Mouse (Mus musculus) spleen, postnatal 36 days (tissue): ENCODE results near the gene Cep164.
"Not testable (repeated sequence)": the region's sequence is repeated elsewhere in the genome, so short reads cannot be mapped to it uniquely, and the experiment has no call there.

Experiments
- DNase-seq, 2 experiments: peaks; one replicate each; pipeline ENCODE4 v3.0.0; 2022; ENCODE audit warnings: low spot score in 2 of 2, mixed read lengths in 1 of 2

Cep164 gene

GRCm38 (mm10) chr9:45828291-45828963 is at the start of gene Cep164:
TSS of gene Cep164 (minus strand) at chr9:45828691.
- DNase-seq = peak; percentile 88 to 90

- DNase-seq = peak; percentile 12 to 18
These were observed 49.4 kb upstream of the Cep164 start for GRCm38 (mm10) chr9:45877928-45878327.

DNA sequence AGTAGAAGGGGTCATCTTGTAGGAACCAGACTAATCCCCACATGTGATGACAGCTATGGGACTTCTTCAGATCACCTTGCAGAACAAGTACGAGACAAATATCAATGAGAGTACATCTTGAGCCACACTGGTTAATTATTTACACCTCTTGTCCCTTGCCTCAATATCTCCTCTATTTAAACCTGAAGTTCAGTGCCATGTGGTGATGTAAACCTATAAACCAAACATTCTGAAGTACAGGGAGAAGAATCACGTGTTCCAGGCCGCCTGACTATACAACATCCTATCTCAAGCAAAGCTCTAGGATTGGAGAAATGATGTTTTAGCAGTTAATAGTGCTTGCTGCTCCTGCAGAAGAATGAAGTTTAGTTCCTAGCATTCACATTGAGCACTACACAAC is 41.8 kb upstream of the Cep164 start:
- DNase-seq = no peak

DNA sequence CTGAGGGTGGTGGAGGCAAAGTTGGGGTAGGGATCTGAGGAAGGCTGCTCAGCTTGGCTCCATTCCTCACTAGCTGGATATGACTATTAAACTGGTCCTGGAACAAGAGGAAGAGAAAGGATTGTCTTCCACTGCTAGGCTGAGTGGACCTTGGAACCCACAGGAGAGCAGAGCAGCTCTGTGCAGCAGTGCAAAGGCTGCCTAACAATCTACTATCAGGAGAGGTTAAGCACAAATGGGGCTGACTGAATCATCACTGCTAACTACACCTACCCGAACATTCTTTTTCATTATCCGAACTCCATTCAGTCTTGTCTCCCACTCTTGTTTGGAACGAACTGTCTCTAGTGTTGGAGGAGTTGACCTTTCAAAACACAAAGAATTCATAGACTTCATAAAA is 40.7 kb upstream of the Cep164 start:
- no peak for DNase-seq

DNA sequence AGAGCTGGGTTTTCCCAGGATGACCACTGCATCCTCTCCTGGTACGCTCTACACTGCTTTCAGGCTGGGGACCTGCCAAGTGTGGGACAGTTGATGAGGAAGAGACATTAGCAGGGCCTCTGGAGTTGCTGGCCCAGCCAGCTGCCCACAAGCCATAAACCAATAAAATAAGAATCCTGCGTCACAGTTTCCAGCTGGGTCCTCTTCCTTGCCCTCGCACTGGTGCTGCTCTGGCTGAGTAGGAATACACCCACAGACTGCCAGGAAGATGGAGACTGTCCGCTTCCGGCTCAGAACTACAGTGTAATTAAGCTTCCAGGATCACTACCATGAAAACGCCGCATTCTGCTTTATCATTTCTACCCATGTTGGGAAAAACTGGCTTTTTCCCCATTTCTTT is 33.3 kb upstream of the Cep164 start:
- no peak for DNase-seq

- DNase-seq = no peak
These were observed 30.9 kb upstream of the Cep164 start for GRCm38 (mm10) chr9:45859364-45859763.

DNA sequence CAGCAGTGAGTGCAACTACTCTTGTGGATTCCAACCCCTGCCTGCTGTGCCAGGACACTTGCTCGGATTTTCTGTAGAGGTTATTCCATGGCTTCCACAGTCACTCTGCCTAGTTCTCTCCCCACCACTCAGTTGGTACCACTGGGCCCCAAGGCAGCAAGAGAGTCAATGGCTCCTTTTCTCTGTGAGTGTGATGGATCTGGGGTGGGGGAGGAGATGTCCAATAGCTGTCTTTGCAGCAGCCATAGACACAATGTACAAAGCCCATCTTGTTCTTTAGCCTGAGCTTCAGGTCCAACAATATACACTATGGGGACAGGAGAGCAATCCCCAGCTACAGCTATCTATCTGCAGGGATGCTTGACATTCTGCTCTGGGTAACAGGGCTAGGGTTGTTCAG is 25.6 kb upstream of the Cep164 start:
- no peak for DNase-seq

DNA sequence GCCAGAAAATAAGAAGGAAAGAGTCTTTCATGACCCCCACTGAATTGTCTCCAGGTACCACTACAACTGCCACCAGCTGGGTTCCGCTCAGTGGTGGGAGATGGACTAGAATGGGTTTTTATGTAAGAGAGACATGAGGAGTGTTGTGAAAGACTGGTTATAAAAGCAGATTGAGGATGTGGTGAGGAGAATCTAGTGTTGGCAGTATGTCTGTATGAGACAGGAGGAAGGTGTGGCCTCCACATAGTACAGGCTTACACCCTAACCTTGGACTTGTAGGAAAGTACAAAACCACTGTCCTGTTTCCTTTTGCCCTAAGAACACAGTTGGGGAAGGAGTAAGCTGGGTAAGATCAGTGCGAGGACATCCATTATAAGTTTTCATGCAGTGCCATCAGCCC is 25.2 kb upstream of the Cep164 start:
- no peak for DNase-seq

GRCm38 (mm10) chr9:45851776-45852175 is 23.3 kb upstream of the Cep164 start:
- no peak for DNase-seq

DNA sequence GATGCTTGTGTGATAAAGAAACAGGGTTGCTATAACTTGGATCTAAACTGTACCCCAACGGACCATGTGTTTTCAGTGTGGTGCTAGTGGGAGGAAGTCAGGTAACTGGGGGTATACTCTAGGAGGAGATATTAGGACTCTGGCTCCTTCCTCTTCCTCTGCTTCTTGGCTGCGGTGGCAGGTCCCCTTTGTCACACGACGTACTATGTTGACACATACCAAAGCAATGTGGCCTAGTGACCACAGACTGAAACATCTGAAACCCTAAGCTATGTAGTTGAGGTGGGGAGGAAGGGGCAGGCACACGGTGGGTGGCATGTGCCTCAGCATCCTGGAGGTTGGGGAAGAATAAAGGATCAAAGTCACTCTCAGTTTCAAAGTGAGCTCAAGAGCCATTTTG is 22.8 kb upstream of the Cep164 start:
- no peak for DNase-seq

GRCm38 (mm10) chr9:45850528-45851155 is 22.2 kb upstream of the Cep164 start:
- DNase-seq = no peak

DNA sequence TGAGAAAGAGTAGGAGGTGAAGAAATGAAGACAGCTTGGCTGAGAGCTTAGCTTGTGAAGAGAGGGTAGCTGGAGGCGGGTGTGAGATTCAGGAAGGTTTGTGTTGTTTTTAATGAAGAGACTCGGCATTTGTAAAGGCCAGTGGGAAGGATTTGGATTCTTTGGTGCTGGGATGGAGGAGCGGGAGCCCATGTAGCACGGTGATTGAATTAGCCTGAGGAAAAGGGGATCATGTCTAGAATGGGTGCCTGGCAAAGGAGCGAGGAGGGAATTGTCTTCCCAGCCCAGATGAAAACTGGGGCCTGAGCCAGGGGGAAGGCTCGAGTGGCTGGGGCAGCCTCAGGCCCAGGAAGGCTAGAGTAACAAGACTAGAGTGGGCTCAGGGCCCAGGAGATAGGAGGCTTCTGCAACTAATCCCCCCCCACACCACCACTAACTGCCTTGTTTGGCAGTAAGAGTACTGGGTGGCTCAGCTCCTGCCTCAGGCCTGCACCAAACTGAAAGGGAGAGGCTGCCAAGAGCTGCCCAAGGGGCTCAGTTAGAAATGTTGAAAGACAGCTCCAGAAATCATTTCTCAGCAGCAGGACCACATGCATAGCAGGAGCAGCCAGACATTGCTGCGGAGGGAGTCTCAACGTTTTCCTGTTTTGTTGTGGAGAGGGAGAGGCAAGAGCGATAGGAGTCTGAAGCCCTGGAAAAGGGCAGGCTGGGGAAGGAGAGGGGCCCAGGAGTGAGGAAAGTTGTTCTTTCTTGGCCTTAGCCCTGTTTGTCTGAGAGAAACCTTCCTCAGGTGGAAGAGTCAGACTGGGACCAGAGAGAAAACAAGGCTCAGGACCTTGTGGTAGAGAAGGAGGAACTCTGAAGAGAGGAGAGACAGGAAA is 21.3 kb upstream of the Cep164 start:
- no peak for DNase-seq

DNA sequence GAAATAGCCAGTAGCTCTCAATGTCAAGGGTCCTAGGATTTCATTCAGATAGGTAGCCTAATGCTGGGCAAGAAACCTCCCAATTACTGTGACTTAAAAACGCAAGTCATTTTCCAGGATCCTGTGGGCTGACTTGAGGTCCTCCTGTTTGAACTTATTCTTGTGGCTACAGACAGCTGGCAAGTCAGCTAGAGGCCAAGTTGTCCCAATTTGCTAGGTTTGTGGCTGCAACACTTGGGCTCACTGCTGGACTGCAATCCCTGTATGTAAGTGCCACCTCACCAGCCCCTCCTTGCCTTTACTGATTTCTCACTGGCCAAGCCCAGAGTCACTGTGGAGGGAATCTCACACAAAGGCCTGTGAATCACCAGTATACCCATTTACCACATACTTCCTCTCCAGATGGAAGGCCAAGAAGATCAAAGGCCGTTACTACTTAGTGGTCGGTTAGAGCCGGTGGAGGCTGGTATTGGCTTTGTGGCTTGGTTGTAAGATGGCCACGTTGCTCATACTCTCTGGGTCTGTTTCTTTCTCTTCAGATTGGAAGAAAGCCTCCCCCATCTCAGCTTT is 18.5 kb upstream of the Cep164 start:
- no peak for DNase-seq

- DNase-seq = not testable (repeated sequence)
These were observed 17.7 kb upstream of the Cep164 start for GRCm38 (mm10) chr9:45846176-45846575.

DNA sequence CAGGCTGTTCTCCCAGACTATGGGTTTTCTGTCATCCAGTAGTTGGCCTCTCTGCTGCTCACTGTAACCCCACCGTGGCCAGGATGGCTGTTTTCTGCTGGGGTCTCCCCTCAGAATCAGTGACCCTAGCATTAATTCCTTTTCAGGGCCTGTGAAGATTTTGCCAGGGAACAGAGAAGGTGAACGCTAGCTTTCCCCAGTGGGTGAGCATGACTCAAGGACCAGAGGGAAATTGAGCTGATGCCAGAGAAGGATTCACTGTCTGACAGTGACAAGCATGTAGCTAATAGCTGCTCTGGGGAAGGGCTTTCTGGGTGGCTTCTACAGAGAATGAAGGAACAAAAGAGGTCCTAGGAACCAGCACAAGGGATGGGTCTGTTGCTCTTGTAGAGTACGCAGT is 17.1 kb upstream of the Cep164 start:
- no peak for DNase-seq

DNA sequence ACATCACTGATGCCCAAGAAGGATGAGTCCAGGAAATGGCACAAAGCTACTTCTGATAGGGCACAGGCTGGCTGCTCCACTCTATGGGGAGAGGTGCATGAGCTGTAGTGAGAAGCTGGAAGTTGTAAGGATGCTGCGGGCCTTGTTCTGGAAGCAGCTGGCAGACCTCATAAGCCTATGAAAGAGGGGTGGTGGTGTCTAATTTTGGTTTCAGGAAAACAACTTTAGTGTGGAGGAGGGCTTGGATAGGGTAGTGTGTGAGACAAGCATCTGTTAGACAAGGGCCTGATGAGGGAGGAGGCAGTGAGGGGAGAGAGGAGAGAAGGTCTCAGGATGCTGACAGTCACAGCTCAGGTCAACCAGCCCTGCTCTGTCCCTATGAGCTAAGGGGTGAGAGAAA is 15.3 kb upstream of the Cep164 start:
- DNase-seq = no peak

GRCm38 (mm10) chr9:45843007-45843406 is 14.5 kb upstream of the Cep164 start:
- DNase-seq = no peak

GRCm38 (mm10) chr9:45841458-45841857 is 13.0 kb upstream of the Cep164 start:
- no peak for DNase-seq

DNA sequence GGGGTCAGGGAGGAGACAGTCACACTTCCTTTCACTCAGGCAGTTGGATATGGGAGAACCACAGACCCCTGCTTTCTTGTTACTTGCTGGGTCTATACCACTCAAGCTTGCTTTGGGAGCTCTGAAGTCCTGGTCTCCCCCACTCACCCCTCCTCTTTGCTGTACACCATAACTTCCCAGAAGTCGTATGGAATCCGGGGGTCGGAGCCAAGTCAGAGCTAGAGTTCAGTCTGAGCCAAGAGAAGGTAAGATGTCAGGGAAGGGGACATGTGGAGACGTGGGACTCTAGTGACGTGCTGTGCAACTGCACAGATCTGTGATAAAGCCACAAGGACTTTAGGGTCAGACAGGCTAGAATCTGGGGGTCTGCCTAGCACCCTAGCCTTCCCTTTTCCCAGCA is 11.8 kb upstream of the Cep164 start:
- no peak for DNase-seq

DNA sequence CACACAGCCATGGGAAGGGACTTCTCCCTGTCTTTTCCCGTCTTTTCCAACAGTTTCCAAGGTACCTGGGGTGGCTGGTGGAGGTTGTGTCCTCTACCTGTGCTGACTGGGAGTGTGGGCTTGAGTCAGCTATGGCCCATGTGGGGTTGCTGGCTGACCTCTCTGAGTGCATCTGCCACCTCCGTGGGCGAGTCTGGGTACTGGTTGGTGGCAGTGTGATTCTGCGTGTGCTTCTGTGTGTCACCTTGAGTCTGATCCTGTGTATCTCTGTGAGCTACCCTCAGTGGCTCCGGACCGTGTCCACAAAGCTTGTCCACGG is 11.4 kb upstream of the Cep164 start:
- DNase-seq = no peak

DNA sequence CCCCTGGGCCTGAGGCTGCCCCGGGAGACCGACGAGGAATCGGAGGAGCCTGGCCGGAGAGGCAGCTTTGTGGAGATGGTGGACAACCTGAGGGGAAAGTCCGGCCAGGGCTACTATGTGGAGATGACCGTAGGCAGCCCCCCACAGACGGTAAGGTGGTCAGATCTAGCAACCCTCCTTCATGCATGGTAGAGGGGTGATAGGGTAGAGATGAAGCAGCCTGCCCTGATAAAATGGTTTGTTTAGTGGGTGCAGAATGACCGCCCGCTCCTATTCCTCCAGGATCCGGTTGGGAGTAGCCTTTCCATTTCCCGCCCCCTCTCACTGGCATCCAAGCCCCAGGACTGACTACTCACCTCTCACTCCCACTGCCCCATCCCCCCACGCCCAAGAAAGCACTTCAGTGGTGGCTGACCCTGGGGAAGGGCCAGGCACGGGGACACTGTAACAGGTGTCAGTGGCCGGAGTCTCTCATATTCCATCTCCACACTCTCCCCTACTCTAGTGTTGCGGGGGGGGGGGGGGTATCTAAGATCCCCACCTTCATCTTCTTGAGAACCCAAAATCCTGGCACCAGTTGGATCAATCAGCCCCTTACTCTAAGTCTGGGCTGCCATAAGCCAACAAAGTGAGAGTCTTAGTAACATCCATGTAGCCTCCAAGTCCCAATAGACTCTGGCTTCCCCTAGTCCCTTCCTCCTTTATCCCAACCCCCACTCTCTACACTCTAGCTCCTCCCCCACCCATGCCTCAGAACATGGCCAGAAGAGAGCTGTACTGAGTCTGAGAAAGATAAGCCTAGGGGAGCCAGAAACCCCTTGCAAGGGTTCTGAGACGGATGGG is 10.9 kb upstream of the Cep164 start:
- DNase-seq = no peak
